Mouse (Mus musculus) brain, embryonic 14.5 days (tissue): ENCODE data around the gene Erich4. TPM values are rescaled to one million over a fixed set of nuclear protein-coding genes. Genes with fewer than 3 reads are reported as not detected.

ENCODE experiments used
- DNase-seq: peaks from one replicate; pipeline ENCODE4 v3.0.0-alpha.2; 2011; ENCODE audit warnings: low read depth
- CTCF ChIP-seq: fragments of 200-500 bp; IDR thresholded peaks from 2 replicates; pipeline ENCODE4 v1.5.1; 2012; ENCODE audit warnings: inconsistent platforms, mild to moderate bottlenecking, moderate library complexity, borderline replicate concordance; ENCODE audit not compliant: insufficient read depth, insufficient read length; ENCODE audit errors: extremely low read depth
- POLR2A ChIP-seq: fragments of 200-500 bp; IDR thresholded peaks from 2 replicates; pipeline ENCODE4 v1.6.1; 2012; ENCODE audit warnings: mild to moderate bottlenecking, inconsistent platforms, borderline replicate concordance; ENCODE audit not compliant: poor library complexity, insufficient read depth, insufficient read length, severe bottlenecking; ENCODE audit errors: extremely low read depth
- polyA plus RNA-seq: library from polyadenylated mRNA; depleted of rRNA; stranded (reverse); fragments of >200 nt; gene quantifications from 2 replicates; pipeline ENCODE4 v1.2.3, GENCODE M21; 2012

Gene Erich4
- polyA plus RNA-seq, 1 experiment = 0.12 TPM

GRCm38 (mm10) chr7:25637099-25637498 is 21.4 kb upstream of the Erich4 start:
- no peak for DNase-seq
- TF ChIP-seq POLR2A (no peak), CTCF (no peak)

GRCm38 (mm10) chr7:25636373-25636772 is 20.7 kb upstream of the Erich4 start:
- TF ChIP-seq POLR2A (no peak), CTCF (no peak)
- no peak for DNase-seq

DNA sequence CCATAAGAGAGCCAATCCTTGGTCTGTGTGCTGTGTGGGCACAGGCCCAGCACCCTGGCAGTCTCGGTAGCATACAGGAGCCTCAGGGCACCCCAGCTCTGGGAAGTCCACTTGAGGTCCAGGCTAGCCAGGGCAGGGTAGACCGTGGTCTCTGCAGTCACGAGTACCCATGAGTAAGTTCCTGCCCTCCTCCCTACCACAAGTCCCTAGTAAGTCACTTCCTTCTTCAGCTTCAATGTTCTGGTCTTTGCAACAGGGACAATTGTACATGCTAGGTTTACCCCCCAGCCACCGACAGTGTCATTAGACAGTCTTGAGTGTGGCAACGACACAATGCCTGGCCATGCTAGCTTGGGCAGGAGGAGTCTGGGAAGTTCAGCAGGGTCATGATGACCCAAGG is 17.0 kb upstream of the Erich4 start:
- DNase-seq = no peak
- TF ChIP-seq CTCF (no peak), POLR2A (no peak)

- no peak for TF ChIP-seq POLR2A
- no peak for TF ChIP-seq CTCF
Observed at GRCm38 (mm10) chr7:25628323-25628620, 12.6 kb upstream of the Erich4 start.

GRCm38 (mm10) chr7:25627431-25628322 is 12.0 kb upstream of the Erich4 start:
- TF ChIP-seq POLR2A = no peak
- TF ChIP-seq CTCF = no peak
- DNase-seq = peak; percentile 28

More at GRCm38 (mm10) chr7:25628323-25628620, 12.6 kb upstream of the Erich4 start:
- DNase-seq = no peak

DNA sequence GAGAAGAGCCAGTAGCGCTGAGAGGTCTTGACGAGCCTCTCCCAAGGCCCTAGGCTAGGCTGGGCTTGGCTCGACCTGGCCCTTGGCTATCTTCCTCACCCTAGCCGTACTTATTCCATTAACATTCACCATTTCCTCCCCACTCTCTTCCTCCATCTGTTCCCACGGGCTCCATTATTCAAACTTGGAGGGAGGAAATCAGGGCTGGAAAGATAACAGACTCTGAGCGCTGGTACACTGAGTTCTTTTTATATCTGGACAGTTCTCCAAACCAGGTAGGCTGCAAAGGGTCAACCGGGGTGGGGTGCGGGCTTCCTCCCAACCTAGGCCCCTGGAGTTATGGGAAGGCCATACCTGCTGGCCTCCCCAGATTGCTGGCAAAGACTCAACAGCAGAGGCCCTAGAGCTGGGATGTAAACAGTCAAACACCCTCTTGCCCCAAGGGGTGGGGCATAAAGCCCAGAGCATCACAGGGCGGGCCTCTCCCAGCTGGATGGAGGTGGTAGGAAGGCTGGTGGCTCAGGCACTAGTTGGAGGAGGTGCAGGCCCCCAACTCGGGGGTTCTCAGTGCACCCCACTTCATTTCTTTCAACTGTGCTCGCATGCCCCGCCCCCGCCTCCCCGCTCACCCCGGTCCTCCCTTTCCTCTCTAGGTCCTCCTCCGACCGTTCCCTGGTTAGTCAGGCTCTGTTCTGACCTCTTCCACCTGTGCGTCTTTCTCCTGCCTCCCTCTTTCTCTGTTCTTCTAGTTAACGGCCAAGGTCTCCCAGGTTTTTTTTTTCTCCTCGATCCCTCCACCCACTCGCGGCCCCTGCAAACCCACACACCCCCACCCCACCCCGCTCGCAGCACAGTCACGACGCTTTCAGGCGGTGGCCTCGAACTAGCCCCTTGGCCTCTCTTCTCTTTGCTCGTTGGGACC is 11.1 kb upstream of the Erich4 start, which contains the start of gene B3gnt8:
Gene B3gnt8 (plus strand): TSS at position 146 of the 922 bp plus-strand sequence.
- TF ChIP-seq POLR2A (no peak), CTCF (no peak)
- no peak for DNase-seq

DNA sequence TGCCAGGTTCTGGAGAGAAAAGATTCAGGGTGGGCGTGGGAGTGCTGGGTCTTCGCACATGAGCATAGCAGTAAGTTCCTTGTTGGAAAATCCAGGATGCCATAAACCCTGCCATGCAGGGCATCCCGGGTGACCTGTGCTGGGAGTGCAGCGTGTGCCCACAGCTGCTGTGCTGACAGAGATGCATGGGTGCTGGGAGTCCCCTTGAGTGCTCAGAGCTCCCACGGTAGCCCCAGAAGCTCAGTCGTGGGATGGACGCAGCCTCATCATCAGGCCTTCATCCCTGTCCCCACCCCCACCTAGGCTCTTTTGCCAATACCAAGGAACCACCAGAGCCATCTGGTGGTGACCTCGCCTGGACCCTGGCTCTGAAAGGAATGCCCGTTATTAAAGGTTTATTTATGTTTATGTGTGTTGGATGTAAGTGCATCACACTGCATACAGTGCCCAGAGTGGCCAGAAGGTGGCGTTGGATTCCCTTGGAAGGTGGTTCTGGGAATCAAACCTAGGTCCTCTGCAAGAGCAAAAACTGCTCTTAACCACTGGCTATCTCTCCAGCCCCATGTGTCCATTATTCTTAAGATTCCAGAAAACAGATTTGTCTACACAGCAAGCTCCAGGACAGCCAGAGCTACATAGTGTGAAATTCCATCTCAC is 10.0 kb upstream of the Erich4 start:
- peak; percentile 12 for DNase-seq

DNA sequence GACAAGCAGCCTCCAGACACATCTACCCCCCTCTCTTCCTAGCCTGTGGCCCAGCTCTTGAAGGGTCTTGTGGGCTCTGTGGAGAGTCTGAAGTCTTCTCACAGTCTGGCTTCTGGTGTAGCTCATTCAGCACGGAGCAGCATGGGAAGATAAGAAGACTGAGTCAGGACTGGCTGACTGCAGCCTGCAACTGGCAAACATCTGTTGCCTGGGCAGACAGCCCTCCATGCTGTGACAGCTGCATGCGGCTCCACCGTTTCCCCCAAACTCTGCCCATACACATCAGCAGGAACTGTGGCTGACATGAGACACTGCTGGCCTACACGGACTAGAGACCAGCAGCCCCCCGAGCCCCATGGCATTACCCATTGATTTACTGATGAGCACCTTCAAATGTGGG is 9.2 kb upstream of the Erich4 start:
- no peak for DNase-seq
- TF ChIP-seq POLR2A (no peak), CTCF (no peak)

More for the DNA sequence above, 10.0 kb upstream of the Erich4 start:
- TF ChIP-seq CTCF = peak; percentile 46; the same call in 1 of the 2 replicates
- no peak for TF ChIP-seq POLR2A

GRCm38 (mm10) chr7:25623857-25624370 is 8.2 kb upstream of the Erich4 start:
- no peak for DNase-seq
- TF ChIP-seq POLR2A (no peak), CTCF (no peak)

GRCm38 (mm10) chr7:25620751-25621150 is 5.1 kb upstream of the Erich4 start:
- DNase-seq = no peak
- TF ChIP-seq CTCF (no peak), POLR2A (no peak)

DNA sequence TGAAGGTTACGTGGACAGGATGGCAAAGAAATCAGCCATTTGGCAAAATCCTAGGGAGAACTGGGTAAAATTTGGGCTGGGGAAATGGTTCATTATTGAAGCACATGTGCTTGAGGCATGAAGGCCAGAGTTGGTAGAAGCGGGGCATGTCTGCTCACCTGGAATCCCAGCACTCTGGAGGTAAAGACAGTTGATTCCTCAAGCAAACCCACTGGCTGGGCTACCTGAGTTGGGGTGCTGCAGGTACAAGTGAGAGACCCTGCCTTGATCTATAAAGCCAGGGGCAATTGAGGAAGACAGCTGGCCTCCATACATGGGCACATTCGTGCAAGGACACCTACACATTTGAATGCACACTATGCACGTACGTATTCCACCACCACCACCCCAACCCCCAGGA is 4.4 kb upstream of the Erich4 start:
- no peak for DNase-seq
- TF ChIP-seq CTCF = no peak
- no peak for TF ChIP-seq POLR2A

DNA sequence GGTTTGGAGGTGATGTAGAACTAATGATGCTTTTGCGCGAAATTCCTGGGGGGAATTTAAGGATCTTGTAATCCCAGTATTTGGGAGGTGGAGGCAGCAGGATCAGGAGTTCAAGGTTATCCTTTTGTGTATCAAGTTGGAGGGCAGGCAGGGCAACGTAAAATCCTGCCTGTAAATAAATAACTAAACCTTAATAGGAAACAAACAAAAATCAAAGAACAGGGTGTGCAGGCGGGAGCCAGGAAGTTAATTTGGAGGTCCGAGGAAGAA is 4.0 kb upstream of the Erich4 start:
- TF ChIP-seq CTCF (no peak), POLR2A (no peak)
- DNase-seq = no peak
